Mouse (Mus musculus): ENCODE results near the gene Crispld2.

DNA sequence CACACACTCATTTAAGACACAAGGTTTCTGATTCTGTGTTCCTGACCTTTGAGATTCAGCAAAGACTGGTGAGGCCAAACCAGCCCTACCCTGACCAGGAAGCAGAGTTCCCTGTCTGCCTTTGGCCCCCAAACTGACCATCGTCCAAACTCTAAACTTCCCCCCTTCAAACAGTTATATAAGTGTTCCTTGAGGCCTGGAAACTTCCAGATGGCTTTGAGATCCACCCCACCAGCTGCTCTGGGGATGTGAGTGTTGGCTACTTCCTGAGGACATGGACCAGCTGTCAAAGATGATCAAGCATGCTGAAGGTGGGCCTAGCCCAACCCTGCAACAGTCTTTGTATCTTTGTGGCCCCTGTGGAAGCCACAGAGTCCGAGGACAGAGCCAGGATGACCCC is 64.8 kb downstream of the Crispld2 start:
- TF ChIP-seq EP300 (IDR thresholded peaks at IDR 0.05; ENCODE audit: insufficient read depth, low read depth, low read length) (no peak), POLR2A (IDR thresholded peaks at IDR 0.05; ENCODE audit: insufficient read depth, low read length) (no peak), CTCF (IDR thresholded peaks at IDR 0.05; ENCODE audit: low read depth, low read length) (no peak)

Measured in ES-Bruce4 (cell line).